Mouse (Mus musculus) heart, embryonic 13.5 days (tissue): ENCODE data around the gene Scyl2. TPM values are rescaled to one million over a fixed set of nuclear protein-coding genes. Genes with fewer than 3 reads are reported as not detected.

ENCODE experiments used
- ATAC-seq: fragments of 200-750 bp; cut with Nextera tagmentation; 2 replicates; pipeline ENCODE4 v1.8.0; 2017; ENCODE audit warnings: moderate TSS enrichment; ENCODE audit not compliant: insufficient number of reproducible peaks, low FRiP score, low TSS enrichment; ENCODE audit errors: extremely low read depth
- H3K27ac ChIP-seq: fragments of 300-500 bp; sonication (generic); replicated peaks from 2 replicates; pipeline ENCODE4 v1.5.1; 2015; ENCODE audit warnings: moderate library complexity, mild to moderate bottlenecking, inconsistent platforms
- H3K27me3 ChIP-seq: fragments of 300-500 bp; sonication (generic); replicated peaks from 2 replicates; pipeline ENCODE4 v1.6.1; 2015; ENCODE audit warnings: mild to moderate bottlenecking, inconsistent platforms
- H3K36me3 ChIP-seq: fragments of 300-500 bp; sonication (generic); 2 replicates; pipeline ENCODE4 v1.6.1; 2015; ENCODE audit warnings: mild to moderate bottlenecking, inconsistent platforms
- H3K4me1 ChIP-seq: fragments of 300-500 bp; sonication (generic); 2 replicates; pipeline ENCODE4 v1.6.1; 2015; ENCODE audit warnings: inconsistent platforms
- H3K4me2 ChIP-seq: fragments of 300-500 bp; sonication (generic); 2 replicates; pipeline ENCODE4 v1.6.1; 2015; ENCODE audit warnings: inconsistent platforms, mild to moderate bottlenecking, moderate library complexity
- H3K4me3 ChIP-seq: fragments of 300-500 bp; sonication (generic); 2 replicates; pipeline ENCODE4 v1.5.1; 2015; ENCODE audit warnings: moderate library complexity, mild to moderate bottlenecking, inconsistent platforms
- H3K9ac ChIP-seq: fragments of 300-500 bp; sonication (generic); 2 replicates; pipeline ENCODE4 v1.6.1; 2015; ENCODE audit warnings: inconsistent platforms, mild to moderate bottlenecking, moderate library complexity
- H3K9me3 ChIP-seq: fragments of 300-500 bp; sonication (generic); 2 replicates; pipeline ENCODE4 v1.6.1; 2016; ENCODE audit warnings: inconsistent platforms
- WGBS: fragments of 180-500 bp; shearing (Covaris S2); methylation state at CpG from one replicate; pipeline ENCODE4 v1.1.7; 2015; ENCODE audit warnings: mixed read lengths; 5-methylcytosine and 5-hydroxymethylcytosine counted together
- polyA plus RNA-seq: library from polyadenylated mRNA; unstranded; fragments of >200 nt; fragmentation: Nextera tagmentation; extraction: Ambion mirVana; gene quantifications from 2 replicates; pipeline ENCODE4 v1.2.1, GENCODE M21; 2015

Scyl2 gene
- polyA plus RNA-seq, 1 experiment from 2014 or later = 4.1 TPM

DNA sequence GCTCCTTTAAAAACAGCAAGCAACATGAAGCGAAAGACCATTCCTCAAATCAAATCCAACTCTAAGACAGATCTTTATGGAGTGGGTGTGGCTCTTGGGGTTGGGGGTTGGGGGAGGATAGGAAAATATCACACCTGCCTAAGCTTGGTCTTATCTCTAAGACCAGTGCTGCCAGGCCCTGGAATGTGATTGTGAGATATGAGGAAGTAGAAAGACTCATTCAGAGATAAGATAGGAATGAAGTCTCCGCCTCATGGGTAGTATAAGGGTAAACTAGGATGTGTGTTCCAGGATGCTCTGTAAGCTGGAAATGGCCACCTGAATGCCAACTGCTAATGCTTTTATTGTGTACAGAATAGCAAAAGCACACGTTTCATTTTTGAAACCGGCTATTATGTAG is 91.8 kb downstream of the Scyl2 start:
- Histone ChIP-seq H3K4me2 (no peak overlapping the region), H3K27ac (no peak overlapping the region), H3K4me1 (peaks cover 7% of the 10 kb centered on the region), H3K9ac (no peak overlapping the region), H3K9me3 (no peaks in the 10 kb centered on the region), H3K36me3 (no peaks in the 10 kb centered on the region), H3K4me3 (no peak overlapping the region), H3K27me3 (no peaks in the 10 kb centered on the region)
- 66% methylated on average over 4 of the region's 4 CpGs for WGBS
- ATAC-seq = no peak

DNA sequence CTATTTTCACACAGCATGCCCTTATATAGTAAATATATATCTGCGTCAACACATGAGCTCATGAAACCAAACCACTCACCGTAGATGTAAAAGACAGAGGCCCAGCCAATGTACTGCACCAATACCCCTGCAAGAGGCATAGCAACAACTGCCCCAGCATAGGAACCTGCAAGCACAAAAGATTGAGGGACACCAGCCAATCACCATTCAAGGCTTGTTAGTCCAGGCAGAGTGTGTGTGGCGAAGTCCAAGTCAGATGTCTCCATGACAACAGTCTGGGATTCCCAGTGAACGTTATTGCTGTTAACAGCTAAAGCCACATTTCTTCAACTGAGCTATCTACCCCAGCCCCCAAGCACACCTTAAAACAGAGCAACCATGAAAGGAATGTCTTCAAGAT is 93.3 kb downstream of the Scyl2 start:
- Histone ChIP-seq H3K4me2 (no peak overlapping the region), H3K27me3 (no peaks in the 10 kb centered on the region), H3K36me3 (no peaks in the 10 kb centered on the region), H3K27ac (no peak overlapping the region), H3K4me1 (peaks cover 7% of the 10 kb centered on the region), H3K4me3 (no peak overlapping the region), H3K9ac (no peak overlapping the region), H3K9me3 (no peaks in the 10 kb centered on the region)
- 66% methylated on average over 4 of the region's 4 CpGs for WGBS
- ATAC-seq = no peak

DNA sequence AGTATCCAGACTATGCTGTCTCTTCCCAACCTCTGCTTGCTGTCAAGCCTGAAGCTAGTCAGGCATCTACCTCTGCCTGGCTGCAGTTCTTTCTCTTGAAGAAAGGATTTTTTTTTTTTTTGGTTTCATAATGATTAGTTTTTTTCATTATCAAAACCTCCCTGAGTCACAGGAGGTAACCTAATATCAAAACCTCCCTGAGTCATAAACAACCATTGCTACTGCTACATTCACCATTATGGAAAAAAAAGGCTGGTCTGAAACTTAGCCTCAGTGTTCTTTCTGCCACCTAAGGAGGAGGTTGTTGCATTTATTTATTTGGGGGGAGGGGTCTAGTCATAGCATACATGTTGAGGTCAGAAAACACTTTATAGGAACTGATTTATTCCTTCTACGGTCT is 96.2 kb downstream of the Scyl2 start:
- H3K4me2 ChIP-seq = no peak overlapping the region
- no peaks in the 10 kb centered on the region for H3K27me3 ChIP-seq
- H3K4me1 ChIP-seq = peaks cover 7% of the 10 kb centered on the region
- no peak for ATAC-seq
- no peak overlapping the region for H3K27ac ChIP-seq
- no peaks in the 10 kb centered on the region for H3K9me3 ChIP-seq
- no peak overlapping the region for H3K9ac ChIP-seq
- WGBS = 86% methylated on average over 1 of the region's 1 CpGs
- no peak overlapping the region for H3K4me3 ChIP-seq
- H3K36me3 ChIP-seq = no peaks in the 10 kb centered on the region

Other genes starting within 250 kb of the Scyl2 start
- gene Gas2l3, start 242.3 kb downstream of the Scyl2 start, polyA plus RNA-seq = 16.8 and 23.2 TPM in 2 replicates
- 1.2 TPM in 2 replicates for gene Nr1h4, start 152.7 kb downstream of the Scyl2 start, polyA plus RNA-seq
- 0.04 and 0.09 TPM in 2 replicates for gene Slc17a8, start 65.0 kb downstream of the Scyl2 start, polyA plus RNA-seq
- gene Actr6, start 46.0 kb upstream of the Scyl2 start, polyA plus RNA-seq = 21.5 and 25.4 TPM in 2 replicates
- gene Uhrf1bp1l, start 58.7 kb upstream of the Scyl2 start, polyA plus RNA-seq = 14.2 and 17.0 TPM in 2 replicates
- 0.37 and 0.64 TPM in 2 replicates for gene Anks1b, start 187.2 kb upstream of the Scyl2 start, polyA plus RNA-seq